Mouse (Mus musculus): ENCODE data around the gene 6430571L13Rik. TPM values are rescaled to one million over a fixed set of nuclear protein-coding genes. Genes with fewer than 3 reads are reported as not detected.

The 6430571L13Rik gene
- polyA plus RNA-seq, 1 experiment from 2014 or later = 0.79 TPM

- Histone ChIP-seq H3K4me3 (no peak overlapping the region), H3K4me1 (peaks cover 15% of the 10 kb centered on the region), H3K27ac (no peak overlapping the region), H3K9me3 (no peaks in the 10 kb centered on the region), H3K36me3 (no peaks in the 10 kb centered on the region), H3K27me3 (peaks cover 19% of the 10 kb centered on the region; the same call in 1 of the 2 replicates), H3K4me2 (no peak overlapping the region), H3K9ac (no peak overlapping the region)
- 61% methylated on average over 8 of the region's 8 CpGs for WGBS
- ATAC-seq (ENCODE audit: borderline replicate concordance, extremely low read depth, low FRiP score, low TSS enrichment) = no peak
Observed at GRCm38 (mm10) chr9:107343146-107343943, 2.9 kb downstream of the 6430571L13Rik start.

GRCm38 (mm10) chr9:107344027-107344426, 3.6 kb downstream of the 6430571L13Rik start:
- no peak overlapping the region for H3K4me3 ChIP-seq
- H3K4me2 ChIP-seq = no peak overlapping the region
- no peak overlapping the region for H3K9ac ChIP-seq
- peaks cover 9% of the 10 kb centered on the region for H3K4me1 ChIP-seq
- no peak overlapping the region for H3K27ac ChIP-seq
- H3K9me3 ChIP-seq = no peaks in the 10 kb centered on the region
- WGBS = 68% methylated on average over 6 of the region's 6 CpGs
- H3K36me3 ChIP-seq = no peaks in the 10 kb centered on the region
- no peak for ATAC-seq (ENCODE audit: borderline replicate concordance, extremely low read depth, low FRiP score, low TSS enrichment)
- H3K27me3 ChIP-seq = peaks cover 19% of the 10 kb centered on the region; the same call in 1 of the 2 replicates

GRCm38 (mm10) chr9:107346081-107346480, 5.7 kb downstream of the 6430571L13Rik start:
- Histone ChIP-seq H3K27me3 (peaks cover 15% of the 10 kb centered on the region; the same call in 1 of the 2 replicates), H3K4me2 (no peak overlapping the region), H3K9me3 (no peaks in the 10 kb centered on the region), H3K27ac (no peak overlapping the region), H3K4me3 (no peak overlapping the region), H3K9ac (no peak overlapping the region), H3K4me1 (0 out of 2 replicates have a peak, but pooled peaks cover under 1% of the 10 kb centered on the region), H3K36me3 (no peaks in the 10 kb centered on the region)
- no peak for ATAC-seq (ENCODE audit: borderline replicate concordance, extremely low read depth, low FRiP score, low TSS enrichment)
- 86% methylated on average over 8 of the region's 8 CpGs for WGBS

DNA sequence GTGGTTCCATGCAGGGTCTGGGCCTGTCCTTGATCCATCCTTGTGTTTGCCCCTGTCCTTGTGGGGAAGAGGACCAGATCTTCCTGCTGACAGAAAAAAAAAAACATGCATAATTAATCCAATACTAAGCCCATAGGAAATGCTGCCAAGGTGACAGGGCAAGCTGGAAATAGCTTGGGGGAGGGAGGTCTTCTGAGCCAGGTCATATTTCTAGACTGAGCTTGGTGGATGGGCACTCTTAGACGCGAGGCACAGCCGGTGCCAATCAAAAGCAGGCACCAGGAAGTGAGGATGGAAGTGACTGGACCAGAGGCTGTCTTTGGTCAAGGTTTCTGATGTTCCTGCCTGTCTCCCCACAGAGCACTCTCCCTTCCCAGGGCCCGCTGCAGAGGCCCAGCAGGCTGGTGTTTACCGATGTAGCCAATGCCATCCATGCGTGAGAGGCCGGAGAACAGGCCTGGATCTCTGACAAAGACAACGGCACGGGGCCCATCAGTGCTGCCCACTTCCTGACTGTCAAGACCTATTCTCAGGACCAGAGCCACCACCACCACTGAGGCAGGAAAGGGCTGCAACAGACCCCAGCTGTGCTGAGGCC, 7.3 kb downstream of the 6430571L13Rik start:
- Histone ChIP-seq H3K9ac (no peak overlapping the region), H3K4me2 (no peak overlapping the region)
- 70% methylated on average over 9 of the region's 9 CpGs for WGBS

GRCm38 (mm10) chr9:107349321-107349720, 8.9 kb downstream of the 6430571L13Rik start:
- Histone ChIP-seq H3K36me3 (no peaks in the 10 kb centered on the region), H3K9me3 (no peaks in the 10 kb centered on the region), H3K27ac (no peak overlapping the region), H3K4me2 (no peak overlapping the region), H3K4me1 (no peaks in the 10 kb centered on the region), H3K27me3 (no peaks in the 10 kb centered on the region), H3K9ac (no peak overlapping the region), H3K4me3 (no peak overlapping the region)
- no peak for ATAC-seq (ENCODE audit: borderline replicate concordance, extremely low read depth, low FRiP score, low TSS enrichment)
- WGBS = 53% methylated on average over 7 of the region's 7 CpGs

More for the DNA sequence above, 7.3 kb downstream of the 6430571L13Rik start:
- no peak overlapping the region for H3K27ac ChIP-seq
- H3K4me1 ChIP-seq = no peaks in the 10 kb centered on the region
- ATAC-seq (ENCODE audit: borderline replicate concordance, extremely low read depth, low FRiP score, low TSS enrichment) = no peak
- H3K36me3 ChIP-seq = no peaks in the 10 kb centered on the region
- peaks cover 3% of the 10 kb centered on the region; the same call in 1 of the 2 replicates for H3K27me3 ChIP-seq
- H3K9me3 ChIP-seq = no peaks in the 10 kb centered on the region
- H3K4me3 ChIP-seq = no peak overlapping the region

DNA sequence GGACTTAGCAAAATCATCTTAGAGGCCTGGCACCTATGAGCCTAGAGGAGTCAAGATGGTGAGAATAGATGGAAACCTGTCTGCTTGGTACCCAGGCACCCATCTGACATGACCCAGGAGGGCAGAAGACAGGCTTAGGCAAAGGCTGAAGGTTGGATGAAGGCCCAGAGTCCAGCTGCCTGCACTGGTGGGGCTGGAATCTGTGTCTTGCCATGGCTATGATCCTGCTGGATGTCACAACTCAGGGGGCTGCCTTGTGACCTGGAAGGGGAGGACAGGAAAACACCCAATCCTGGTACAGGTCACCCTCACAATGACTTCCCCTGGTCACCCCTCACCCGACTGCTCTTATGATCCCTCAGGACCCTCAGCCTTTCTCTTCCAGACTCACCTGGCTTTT, 14.4 kb downstream of the 6430571L13Rik start:
- 70% methylated on average over 1 of the region's 1 CpGs for WGBS

GRCm38 (mm10) chr9:107355870-107356765, 15.7 kb downstream of the 6430571L13Rik start:
- no peak for ATAC-seq (ENCODE audit: borderline replicate concordance, extremely low read depth, low FRiP score, low TSS enrichment)
- Histone ChIP-seq H3K4me1 (no peaks in the 10 kb centered on the region), H3K4me3 (no peak overlapping the region), H3K4me2 (no peak overlapping the region), H3K27me3 (peaks cover 16% of the 10 kb centered on the region; the same call in 1 of the 2 replicates), H3K9me3 (no peaks in the 10 kb centered on the region), H3K27ac (no peak overlapping the region), H3K36me3 (no peaks in the 10 kb centered on the region), H3K9ac (no peak overlapping the region)
- 43% methylated on average over 7 of the region's 7 CpGs for WGBS

More for the DNA sequence above, 14.4 kb downstream of the 6430571L13Rik start:
- peaks cover 16% of the 10 kb centered on the region; the same call in 1 of the 2 replicates for H3K27me3 ChIP-seq
- no peaks in the 10 kb centered on the region for H3K9me3 ChIP-seq
- no peak for ATAC-seq (ENCODE audit: borderline replicate concordance, extremely low read depth, low FRiP score, low TSS enrichment)
- no peaks in the 10 kb centered on the region for H3K36me3 ChIP-seq
- no peak overlapping the region for H3K4me2 ChIP-seq
- H3K9ac ChIP-seq = no peak overlapping the region
- H3K4me1 ChIP-seq = no peaks in the 10 kb centered on the region
- no peak overlapping the region for H3K4me3 ChIP-seq
- no peak overlapping the region for H3K27ac ChIP-seq

DNA sequence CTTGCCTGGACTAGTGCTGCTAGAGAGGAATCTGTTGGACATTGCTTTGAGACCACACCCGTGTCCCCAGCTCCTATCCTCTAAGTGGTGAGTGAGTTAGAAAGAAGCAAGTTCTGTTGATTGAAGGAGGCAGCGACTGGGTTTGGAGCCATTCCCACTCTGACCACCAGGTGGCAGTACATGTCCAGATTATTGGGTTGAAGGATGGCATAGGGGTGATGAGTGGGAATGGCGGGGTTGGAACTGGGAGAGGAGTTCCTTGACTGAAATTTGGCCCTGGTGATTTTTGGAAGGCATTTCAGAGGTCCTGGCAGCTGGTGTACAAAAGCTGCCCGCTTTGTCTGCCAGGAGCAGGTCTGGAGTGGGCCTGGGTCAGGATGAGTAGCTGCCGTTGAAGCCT, 17.2 kb downstream of the 6430571L13Rik start:
- WGBS = 20% methylated on average over 5 of the region's 5 CpGs
- H3K27ac ChIP-seq = no peak overlapping the region
- ATAC-seq (ENCODE audit: borderline replicate concordance, extremely low read depth, low FRiP score, low TSS enrichment) = no peak

GRCm38 (mm10) chr9:107360989-107361388, 20.6 kb downstream of the 6430571L13Rik start:
- Histone ChIP-seq H3K27me3 (peaks cover 13% of the 10 kb centered on the region; the same call in 1 of the 2 replicates), H3K4me2 (no peak overlapping the region), H3K4me1 (no peaks in the 10 kb centered on the region), H3K27ac (no peak overlapping the region), H3K4me3 (no peak overlapping the region), H3K9ac (no peak overlapping the region), H3K9me3 (no peaks in the 10 kb centered on the region), H3K36me3 (no peaks in the 10 kb centered on the region)
- WGBS = 13% methylated on average over 3 of the region's 3 CpGs
- ATAC-seq (ENCODE audit: borderline replicate concordance, extremely low read depth, low FRiP score, low TSS enrichment) = no peak

More for the DNA sequence above, 17.2 kb downstream of the 6430571L13Rik start:
- H3K4me3 ChIP-seq = no peak overlapping the region
- H3K36me3 ChIP-seq = no peaks in the 10 kb centered on the region
- no peaks in the 10 kb centered on the region for H3K9me3 ChIP-seq
- H3K9ac ChIP-seq = no peak overlapping the region
- peaks cover 16% of the 10 kb centered on the region; the same call in 1 of the 2 replicates for H3K27me3 ChIP-seq
- H3K4me1 ChIP-seq = no peaks in the 10 kb centered on the region
- no peak overlapping the region for H3K4me2 ChIP-seq

- Histone ChIP-seq H3K9ac (no peak overlapping the region), H3K27me3 (0 out of 2 replicates have a peak, but pooled peaks cover 4% of the 10 kb centered on the region), H3K36me3 (no peaks in the 10 kb centered on the region), H3K27ac (no peak overlapping the region), H3K4me3 (no peak overlapping the region), H3K9me3 (no peaks in the 10 kb centered on the region), H3K4me2 (no peak overlapping the region), H3K4me1 (no peaks in the 10 kb centered on the region)
- no peak for ATAC-seq (ENCODE audit: borderline replicate concordance, extremely low read depth, low FRiP score, low TSS enrichment)
- 0% methylated on average over 3 of the region's 3 CpGs for WGBS
Observed at GRCm38 (mm10) chr9:107366644-107367043, 26.2 kb downstream of the 6430571L13Rik start.

GRCm38 (mm10) chr9:107368302-107368701, 27.9 kb downstream of the 6430571L13Rik start:
- Histone ChIP-seq H3K9ac (no peak overlapping the region), H3K4me3 (no peak overlapping the region), H3K36me3 (no peaks in the 10 kb centered on the region), H3K27ac (no peak overlapping the region), H3K9me3 (no peaks in the 10 kb centered on the region), H3K4me2 (no peak overlapping the region), H3K4me1 (no peaks in the 10 kb centered on the region), H3K27me3 (0 out of 2 replicates have a peak, but pooled peaks cover 4% of the 10 kb centered on the region)
- no peak for ATAC-seq (ENCODE audit: borderline replicate concordance, extremely low read depth, low FRiP score, low TSS enrichment)
- WGBS = 55% methylated on average over 1 of the region's 1 CpGs
